Mouse (Mus musculus): ENCODE measurements around the gene Slc1a4. TPM values are rescaled to one million over a fixed set of nuclear protein-coding genes. Genes with fewer than 3 reads are reported as not detected.

Slc1a4 gene
- total RNA-seq (2014; rRNA removed), result 123 and 164 TPM in 2 replicates
- 57.4 and 70.1 TPM in 2 replicates for polyA plus RNA-seq (2015; fragmentation: Nextera tagmentation; extraction: Ambion mirVana)

DNA sequence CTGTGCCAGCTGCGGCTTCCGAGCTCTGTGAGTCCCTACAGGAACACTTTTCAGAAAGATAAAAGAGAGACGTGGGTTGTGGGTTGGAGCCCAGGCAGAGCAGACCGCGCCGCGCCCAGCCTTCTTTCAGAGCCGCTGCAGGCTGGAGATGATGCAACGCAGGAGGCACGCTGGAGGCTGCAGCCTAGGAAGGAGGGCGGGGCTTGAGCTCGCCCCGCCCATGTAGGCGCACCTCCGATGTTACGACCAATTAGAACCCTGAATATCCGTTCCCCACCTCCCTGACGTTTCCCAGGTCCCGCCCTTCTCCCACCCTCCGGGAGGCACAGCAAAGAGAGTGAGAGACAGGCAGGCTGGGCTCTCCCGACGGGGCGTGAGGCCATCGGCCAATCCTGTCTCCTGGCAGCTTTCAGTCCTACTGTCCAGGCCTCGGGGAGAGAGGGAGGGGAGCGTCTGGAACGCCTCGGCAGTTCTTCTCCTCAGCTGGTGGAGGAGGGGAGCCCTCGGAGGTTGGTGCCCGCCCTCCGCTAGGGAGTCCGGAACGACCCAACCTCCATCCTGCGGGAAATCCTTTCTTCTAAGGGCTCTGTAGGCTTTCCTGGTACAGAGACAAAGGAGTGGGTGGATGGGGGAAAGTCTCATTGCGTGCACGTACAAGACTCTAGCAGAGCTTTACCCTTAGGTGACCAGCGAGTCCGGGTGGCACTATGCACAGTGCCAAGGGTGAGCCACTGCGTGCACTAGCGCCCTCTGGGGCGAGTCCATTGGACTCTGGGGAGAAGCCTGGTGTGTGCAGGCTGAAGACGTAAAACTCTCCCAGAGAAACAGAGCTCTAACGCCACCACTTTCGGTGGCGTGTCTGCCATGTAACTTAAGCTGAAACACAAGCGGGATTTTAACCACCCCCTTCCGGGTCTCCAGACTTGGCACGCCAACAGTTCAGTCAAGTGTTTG, at the start of gene Slc1a4:
Gene Slc1a4, minus strand, starts transcription at position 153 of the 954 bp plus-strand sequence.
- peak; percentile 80 for TF ChIP-seq CTCF (IDR thresholded peaks at IDR 0.05; ENCODE audit: low read depth)
- Histone ChIP-seq H3K4me1 (ENCODE audit: insufficient read depth) (peaks cover 17% of the 10 kb centered on the region; the same call in 1 of the 2 replicates), H3K9me3 (ENCODE audit: low read length) (no peaks in the 10 kb centered on the region), H3K4me3 (ENCODE audit: low read depth, low read length) (peak within 1 kb of the TSS; percentile 82), H3K36me3 (ENCODE audit: insufficient read depth) (no peaks in the 10 kb centered on the region), H3K27me3 (ENCODE audit: insufficient read depth, low read length) (no peaks in the 10 kb centered on the region), H3K9ac (peak within 1 kb of the TSS; percentile 92), H3K4me2 (ENCODE audit: low read depth) (peak within 1 kb of the TSS; percentile 79), H3K27ac (ENCODE audit: low read depth, low read length) (peak within 1 kb of the TSS; percentile 99)
- peak; percentile 98 for DNase-seq
- WGBS, result 1% methylated on average over 48 of the region's 48 CpGs
- peak; percentile 96 for ATAC-seq

- ATAC-seq (peak; percentile 32), DNase-seq (peak; percentile 11)
- no peak for TF ChIP-seq CTCF (IDR thresholded peaks at IDR 0.05; ENCODE audit: low read depth)
- H3K9me3 ChIP-seq (ENCODE audit: low read length), result no peaks in the 10 kb centered on the region
- H3K36me3 ChIP-seq (ENCODE audit: insufficient read depth), result no peaks in the 10 kb centered on the region
- 53% methylated on average over 4 of the region's 4 CpGs for WGBS
- H3K4me1 ChIP-seq (ENCODE audit: insufficient read depth), result no peaks in the 10 kb centered on the region
- no peak overlapping the region for H3K4me2 ChIP-seq (ENCODE audit: low read depth)
- no peak overlapping the region for H3K9ac ChIP-seq
- no peak overlapping the region for H3K27ac ChIP-seq (ENCODE audit: low read depth, low read length)
- H3K4me3 ChIP-seq (ENCODE audit: low read depth, low read length), result no peak overlapping the region
- H3K27me3 ChIP-seq (ENCODE audit: insufficient read depth, low read length), result no peaks in the 10 kb centered on the region
Observed at GRCm38 (mm10) chr11:20380106-20380505, 47.6 kb upstream of the Slc1a4 start.

DNA sequence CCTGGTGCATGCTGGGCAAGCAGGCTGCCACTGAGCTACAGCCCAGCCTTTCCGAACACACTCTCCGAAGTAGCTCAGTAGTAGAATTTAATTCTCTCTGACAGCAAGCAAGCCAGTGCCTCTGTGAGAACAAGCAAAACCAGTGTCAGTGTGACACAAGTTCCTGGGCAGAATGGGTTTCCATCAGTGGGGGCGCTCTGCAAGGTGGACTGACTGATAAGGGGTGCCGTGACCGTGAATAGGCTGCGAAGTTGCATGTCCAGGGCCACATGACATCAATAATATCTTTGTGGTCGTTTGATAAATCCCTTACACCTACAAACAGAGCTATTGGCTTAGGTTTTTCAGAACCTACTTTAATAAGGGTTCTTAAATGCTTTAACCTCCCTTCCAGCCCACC, 44.1 kb upstream of the Slc1a4 start:
- WGBS, result 91% methylated on average over 7 of the region's 7 CpGs
- ATAC-seq, result no peak

DNA sequence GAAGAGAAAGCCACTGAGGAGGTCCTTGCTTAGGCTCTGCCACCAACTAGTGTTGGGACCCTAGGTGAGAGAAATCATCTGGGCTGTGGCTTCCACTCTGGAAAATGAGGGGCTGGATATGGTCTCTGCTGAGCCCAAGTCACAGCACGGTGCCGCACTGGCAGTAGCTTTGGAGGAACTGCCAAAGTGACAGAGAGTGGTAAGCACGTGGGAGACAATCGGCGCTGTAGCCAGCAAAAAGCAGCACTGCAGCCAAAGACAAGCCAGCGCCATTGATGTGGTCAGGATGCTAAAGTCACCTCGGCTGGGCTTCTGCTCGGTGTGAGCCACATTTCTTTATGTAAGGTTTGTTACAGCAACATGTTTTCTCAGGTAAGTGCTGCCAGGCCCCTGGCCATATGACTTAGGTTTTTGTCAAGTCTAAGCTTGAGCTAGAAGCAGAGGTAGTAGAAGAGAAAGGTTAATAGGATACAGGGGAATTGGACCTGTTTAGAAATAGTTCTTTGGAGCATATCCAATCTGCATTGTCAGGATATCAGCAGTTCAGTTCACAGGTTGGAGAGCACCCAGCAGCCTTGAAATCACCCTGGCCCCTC, 40.2 kb upstream of the Slc1a4 start:
- Histone ChIP-seq H3K4me2 (ENCODE audit: low read depth) (no peak overlapping the region), H3K4me3 (ENCODE audit: low read depth, low read length) (no peak overlapping the region), H3K27ac (ENCODE audit: low read depth, low read length) (no peak overlapping the region), H3K27me3 (ENCODE audit: insufficient read depth, low read length) (no peaks in the 10 kb centered on the region), H3K4me1 (ENCODE audit: insufficient read depth) (no peaks in the 10 kb centered on the region), H3K9ac (no peak overlapping the region), H3K36me3 (ENCODE audit: insufficient read depth) (no peaks in the 10 kb centered on the region), H3K9me3 (ENCODE audit: low read length) (no peaks in the 10 kb centered on the region)
- peak; percentile 69 for ATAC-seq
- DNase-seq, result peak; percentile 44
- WGBS, result 63% methylated on average over 8 of the region's 8 CpGs
- no peak for TF ChIP-seq CTCF (IDR thresholded peaks at IDR 0.05; ENCODE audit: low read depth)

More for the DNA sequence above, 44.1 kb upstream of the Slc1a4 start:
- Histone ChIP-seq H3K4me3 (ENCODE audit: low read depth, low read length) (no peak overlapping the region), H3K27me3 (ENCODE audit: insufficient read depth, low read length) (no peaks in the 10 kb centered on the region), H3K36me3 (ENCODE audit: insufficient read depth) (no peaks in the 10 kb centered on the region), H3K27ac (ENCODE audit: low read depth, low read length) (no peak overlapping the region), H3K4me2 (ENCODE audit: low read depth) (no peak overlapping the region), H3K9ac (no peak overlapping the region), H3K4me1 (ENCODE audit: insufficient read depth) (no peaks in the 10 kb centered on the region), H3K9me3 (ENCODE audit: low read length) (no peaks in the 10 kb centered on the region)
- DNase-seq, result no peak
- TF ChIP-seq CTCF (IDR thresholded peaks at IDR 0.05; ENCODE audit: low read depth), result no peak

DNA sequence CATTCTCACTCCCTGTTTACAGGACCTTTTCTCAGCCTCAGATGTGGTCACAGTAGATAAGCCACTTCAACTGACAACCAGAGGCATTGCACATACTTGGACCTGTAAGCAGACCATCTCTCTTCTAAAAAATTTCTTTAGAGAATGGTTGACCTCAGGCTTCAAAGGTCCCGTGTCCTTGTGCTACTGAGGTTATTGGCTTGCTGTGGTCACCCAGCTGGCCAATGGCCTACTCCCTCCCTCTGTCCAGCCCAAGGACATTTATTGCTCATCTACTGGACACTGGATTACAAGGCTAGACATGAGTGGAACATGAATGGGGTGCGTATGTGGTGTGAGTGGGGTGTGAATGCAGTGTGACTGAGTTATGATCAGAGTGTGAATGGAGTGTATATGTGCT, 38.0 kb upstream of the Slc1a4 start:
- Histone ChIP-seq H3K4me2 (ENCODE audit: low read depth) (no peak overlapping the region), H3K36me3 (ENCODE audit: insufficient read depth) (no peaks in the 10 kb centered on the region), H3K4me3 (ENCODE audit: low read depth, low read length) (no peak overlapping the region), H3K4me1 (ENCODE audit: insufficient read depth) (no peaks in the 10 kb centered on the region), H3K27ac (ENCODE audit: low read depth, low read length) (no peak overlapping the region), H3K9ac (no peak overlapping the region), H3K9me3 (ENCODE audit: low read length) (no peaks in the 10 kb centered on the region), H3K27me3 (ENCODE audit: insufficient read depth, low read length) (no peaks in the 10 kb centered on the region)
- WGBS, result 87% methylated on average over 2 of the region's 2 CpGs
- no peak for DNase-seq
- TF ChIP-seq CTCF (IDR thresholded peaks at IDR 0.05; ENCODE audit: low read depth), result no peak
- ATAC-seq, result no peak

GRCm38 (mm10) chr11:20366456-20366855, 33.9 kb upstream of the Slc1a4 start:
- no peaks in the 10 kb centered on the region for H3K9me3 ChIP-seq (ENCODE audit: low read length)
- no peak overlapping the region for H3K4me3 ChIP-seq (ENCODE audit: low read depth, low read length)
- no peaks in the 10 kb centered on the region for H3K36me3 ChIP-seq (ENCODE audit: insufficient read depth)
- TF ChIP-seq CTCF (IDR thresholded peaks at IDR 0.05; ENCODE audit: low read depth), result no peak
- ATAC-seq (no peak), DNase-seq (no peak)
- WGBS, result 85% methylated on average over 1 of the region's 1 CpGs
- no peaks in the 10 kb centered on the region for H3K4me1 ChIP-seq (ENCODE audit: insufficient read depth)
- no peak overlapping the region for H3K9ac ChIP-seq
- H3K27ac ChIP-seq (ENCODE audit: low read depth, low read length), result no peak overlapping the region
- H3K4me2 ChIP-seq (ENCODE audit: low read depth), result no peak overlapping the region
- no peaks in the 10 kb centered on the region for H3K27me3 ChIP-seq (ENCODE audit: insufficient read depth, low read length)

GRCm38 (mm10) chr11:20361354-20361753, 28.8 kb upstream of the Slc1a4 start:
- no peak for TF ChIP-seq CTCF (IDR thresholded peaks at IDR 0.05; ENCODE audit: low read depth)
- no peak overlapping the region for H3K9ac ChIP-seq
- H3K4me3 ChIP-seq (ENCODE audit: low read depth, low read length), result no peak overlapping the region
- DNase-seq, result no peak
- WGBS, result 66% methylated on average over 3 of the region's 3 CpGs
- no peak for ATAC-seq
- H3K4me1 ChIP-seq (ENCODE audit: insufficient read depth), result no peaks in the 10 kb centered on the region
- no peak overlapping the region for H3K4me2 ChIP-seq (ENCODE audit: low read depth)
- H3K36me3 ChIP-seq (ENCODE audit: insufficient read depth), result no peaks in the 10 kb centered on the region
- H3K27me3 ChIP-seq (ENCODE audit: insufficient read depth, low read length), result no peaks in the 10 kb centered on the region; the same call in 1 of the 2 replicates
- no peak overlapping the region for H3K27ac ChIP-seq (ENCODE audit: low read depth, low read length)
- H3K9me3 ChIP-seq (ENCODE audit: low read length), result no peaks in the 10 kb centered on the region

Measured in forebrain, postnatal 0 days (tissue).